Mouse (Mus musculus): ENCODE measurements around the gene Catip. TPM values are rescaled to one million over a fixed set of nuclear protein-coding genes. Genes with fewer than 3 reads are reported as not detected.
A peak's percentile ranks its signal among the peaks of the same experiment; 100 is the strongest.
"Not testable (repeated sequence)": the region's sequence is repeated elsewhere in the genome, so short reads cannot be mapped to it uniquely, and the experiment has no call there.

Catip gene
- total RNA-seq, 2 experiments from 2014 or later = 0.12 TPM; not detected in 1

GRCm38 (mm10) chr1:74396456-74397222, 34.7 kb downstream of the Catip start:
- intact Hi-C loops (cut with DNase I); DNase-seq: not testable (repeated sequence)

- DNase-seq = peak; percentile 99
- intact Hi-C loops (cut with DNase I) = no loop called here
These were observed 35.5 kb downstream of the Catip start for GRCm38 (mm10) chr1:74397268-74397918.

- DNase-seq = peak; percentile 55 to 61
- intact Hi-C loops (cut with DNase I) = no loop called here
These were observed 36.1 kb downstream of the Catip start for GRCm38 (mm10) chr1:74397919-74398451.

- no peak for DNase-seq
- intact Hi-C loops (cut with DNase I) = loop anchor here (5.0 kb wide), 1 partner anchor 37 kb away; no protein-coding TSS in a partner anchor
These were observed 38.6 kb downstream of the Catip start for GRCm38 (mm10) chr1:74400531-74400930.

GRCm38 (mm10) chr1:74401015-74401702, 39.3 kb downstream of the Catip start:
- intact Hi-C loops (cut with DNase I) = loop anchor here (5.0 kb wide), 1 partner anchor 36 kb away; no protein-coding TSS in a partner anchor
- no peak for DNase-seq

GRCm38 (mm10) chr1:74404206-74404605, 42.3 kb downstream of the Catip start:
- intact Hi-C loops (cut with DNase I) = loop anchor here (5.0 kb wide), 1 partner anchor 33 kb away; no protein-coding TSS in a partner anchor

GRCm38 (mm10) chr1:74408589-74409504, 46.9 kb downstream of the Catip start, which contains the start of gene Vil1:
Gene Vil1, plus strand, starts transcription at chr1:74409376.
- intact Hi-C loops (cut with DNase I) = no loop called here
- DNase-seq = no peak

More at GRCm38 (mm10) chr1:74404206-74404605, 42.3 kb downstream of the Catip start:
- DNase-seq = no peak

- no peak for DNase-seq
These were observed 49.9 kb downstream of the Catip start for GRCm38 (mm10) chr1:74411753-74412325.

GRCm38 (mm10) chr1:74412711-74413110, 50.8 kb downstream of the Catip start:
- intact Hi-C loops (cut with DNase I) = no loop called here
- no peak for DNase-seq

More at GRCm38 (mm10) chr1:74411753-74412325, 49.9 kb downstream of the Catip start:
- intact Hi-C loops (cut with DNase I) = no loop called here

GRCm38 (mm10) chr1:74415143-74415542, 53.2 kb downstream of the Catip start:
- DNase-seq = no peak
- intact Hi-C loops (cut with DNase I) = no loop called here

Small RNAs within 50 kb of the gene (microRNA-seq; reads per million reads assigned to microRNA genes)
- gene Mir26b = 29,745 to 34,761 reads per million in 2 experiments

Other genes starting within 250 kb of the Catip start
- gene Tns1, start 237.7 kb upstream of the Catip start, total RNA-seq (2021) = 100 to 1,000 TPM; 194 to 248 TPM
- gene Rufy4, start 236.6 kb upstream of the Catip start, total RNA-seq (2021) = under 1 TPM in 1 of 2 experiments, not detected in 1; 0.10 TPM
- gene Cxcr2, start 208.1 kb upstream of the Catip start, total RNA-seq (2021) = not detected
- not detected for gene Cxcr1, start 167.5 kb upstream of the Catip start, total RNA-seq (2021)
- 10 to 100 TPM; 56.1 to 65.1 TPM for gene Arpc2, start 126.0 kb upstream of the Catip start, total RNA-seq (2021)
- gene Gpbar1, start 83.6 kb upstream of the Catip start, total RNA-seq (2021) = not detected
- gene Aamp, start 77.4 kb upstream of the Catip start, total RNA-seq (2021) = 10 to 100 TPM; 64.7 to 71.3 TPM
- gene Pnkd, start 77.2 kb upstream of the Catip start, total RNA-seq (2021) = 10 to 100 TPM; 53.4 to 54.8 TPM
- 10 to 100 TPM; 23.0 to 28.8 TPM for gene Tmbim1, start 56.5 kb upstream of the Catip start, total RNA-seq (2021)
- gene Slc11a1, start 13.1 kb downstream of the Catip start, total RNA-seq (2021) = 1 to 10 TPM; 3.0 to 3.9 TPM
- gene Ctdsp1, start 29.4 kb downstream of the Catip start, total RNA-seq (2021) = 10 to 100 TPM; 82.2 to 97.4 TPM
- not detected for gene Vil1, start 47.3 kb downstream of the Catip start, total RNA-seq (2021)
- gene Cnot9, start 143.9 kb downstream of the Catip start, total RNA-seq (2021) = 10 to 100 TPM; 11.1 to 11.6 TPM
- 10 to 100 TPM; 52.2 to 73.6 TPM for gene Plcd4, start 180.8 kb downstream of the Catip start, total RNA-seq (2021)
- 1 to 10 TPM; 7.8 to 8.8 TPM for gene Usp37, start 182.2 kb downstream of the Catip start, total RNA-seq (2021)
- 1 to 10 TPM; 7.1 to 7.2 TPM for gene Zfp142, start 226.1 kb downstream of the Catip start, total RNA-seq (2021)
- 10 to 100 TPM; 17.9 to 19.6 TPM for gene Bcs1l, start 226.2 kb downstream of the Catip start, total RNA-seq (2021)
- gene Rnf25, start 239.3 kb downstream of the Catip start, total RNA-seq (2021) = 10 to 100 TPM; 15.1 to 17.5 TPM
- under 1 TPM; 0.38 to 0.39 TPM for gene Stk36, start 239.3 kb downstream of the Catip start, total RNA-seq (2021)

Measured in gastrocnemius, postnatal 36 days (tissue).